Mouse (Mus musculus): ENCODE results near the gene Bloc1s5. TPM values are rescaled to one million over a fixed set of nuclear protein-coding genes. Genes with fewer than 3 reads are reported as not detected.

Gene Bloc1s5
- total and polyA plus RNA-seq, 2 experiments, result 7.2 to 13.0 TPM

DNA sequence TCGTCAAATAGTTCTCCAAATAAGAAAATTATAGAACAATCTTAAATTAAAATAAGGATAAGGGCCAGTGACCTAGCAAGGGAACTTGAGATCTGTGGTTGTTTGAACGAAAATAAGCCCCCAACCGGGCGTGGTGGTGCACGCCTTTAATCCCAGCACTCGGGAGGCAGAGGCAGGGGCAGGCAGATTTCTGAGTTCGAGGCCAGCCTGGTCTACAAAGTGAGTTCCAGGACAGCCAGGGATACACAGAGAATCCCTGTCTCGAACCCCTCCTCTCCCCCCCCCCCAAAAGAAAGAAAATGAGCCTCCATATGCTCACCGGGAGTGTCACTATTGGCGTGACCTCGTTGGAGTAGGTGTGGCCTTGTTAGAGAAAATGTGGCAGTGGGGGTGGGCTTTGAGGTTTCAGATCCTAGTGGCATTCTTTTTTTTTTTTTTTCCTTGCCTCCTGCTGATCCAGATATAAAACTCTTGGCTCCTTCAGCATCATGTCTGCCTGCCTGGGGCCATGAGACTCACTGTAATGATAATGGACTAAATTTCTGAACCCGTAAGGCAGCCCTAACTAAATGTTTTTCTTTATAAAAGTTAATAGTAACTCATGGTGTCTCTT lies 24.7 kb upstream of the Bloc1s5 start:
- Histone ChIP-seq H3K9ac (ENCODE audit: low read depth, low read length) (no peak overlapping the region), H3K79me2 (ENCODE audit: control insufficient read depth, insufficient read depth, low read length) (no peaks in the 10 kb centered on the region; the same call in 1 of the 2 replicates), H3K4me1 (ENCODE audit: control insufficient read depth, insufficient read depth, low read length) (peaks cover 3% of the 10 kb centered on the region), H3K4me3 (ENCODE audit: insufficient read depth, low read depth, low read length) (no peak overlapping the region), H3K27ac (replicated peaks; ENCODE audit: insufficient read depth, low read depth, low read length) (no peak overlapping the region), H3K27me3 (ENCODE audit: control insufficient read depth, insufficient read depth, low read length) (no peaks in the 10 kb centered on the region), H3K36me3 (ENCODE audit: control insufficient read depth, insufficient read depth, low read length) (peaks cover 5% of the 10 kb centered on the region)
- DNase-seq (ENCODE audit: extremely low read depth, low read depth, low spot score), result no peak
- 91% methylated on average over 12 of the region's 12 CpGs for WGBS
- no peak for TF ChIP-seq POLR2A (IDR thresholded peaks at IDR 0.05; ENCODE audit: extremely low read depth, insufficient read depth, low read length)
- TF ChIP-seq CTCF (IDR thresholded peaks at IDR 0.05; ENCODE audit: low read depth, low read length), result no peak

DNA sequence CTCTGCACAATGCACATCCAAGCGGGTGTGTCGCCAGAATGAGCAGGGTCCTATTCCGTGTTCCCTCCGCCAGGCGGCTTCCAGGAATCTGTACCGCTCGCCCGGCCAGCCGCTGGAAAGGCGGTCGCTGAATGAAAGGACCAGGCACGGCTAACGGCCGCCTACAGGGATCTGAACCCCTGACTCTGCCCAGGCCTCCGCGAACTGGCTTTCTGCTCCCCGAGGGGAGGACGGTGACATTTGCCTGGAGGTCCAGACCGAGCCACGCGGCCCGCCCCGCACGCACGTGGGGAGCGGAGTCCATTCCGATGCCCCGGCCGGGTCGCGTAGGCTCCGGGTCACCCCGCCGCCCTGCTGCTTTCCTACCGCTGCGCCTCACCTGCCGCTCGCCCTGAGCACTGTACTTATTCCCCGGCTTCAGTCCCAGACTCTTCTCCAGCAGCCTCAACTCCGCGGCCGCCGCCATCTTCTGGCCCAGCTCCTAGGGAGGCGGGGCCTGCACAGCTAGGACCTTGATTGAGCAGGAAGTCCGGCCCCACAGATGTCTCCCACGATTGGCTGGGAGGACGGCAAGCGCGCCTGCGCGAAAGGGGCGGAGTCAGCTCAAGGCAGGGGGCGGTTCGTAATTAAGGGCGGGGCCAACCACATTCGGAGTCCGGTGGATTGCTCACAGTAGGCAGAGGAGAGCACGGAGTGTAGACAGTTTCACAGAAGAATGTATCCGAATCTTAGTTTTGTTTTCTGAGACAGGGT lies 23.8 kb upstream of the Bloc1s5 start, which contains the start of gene Eef1e1:
Eef1e1 (minus strand) TSS at position 531 of the 753 bp plus-strand sequence.
- no peaks in the 10 kb centered on the region; the same call in 1 of the 2 replicates for H3K79me2 ChIP-seq (ENCODE audit: control insufficient read depth, insufficient read depth, low read length)
- under 1% methylated on average over 59 of the region's 59 CpGs for WGBS
- TF ChIP-seq CTCF (IDR thresholded peaks at IDR 0.05; ENCODE audit: low read depth, low read length) (peak; percentile 74), POLR2A (IDR thresholded peaks at IDR 0.05; ENCODE audit: extremely low read depth, insufficient read depth, low read length) (0 out of 2 replicates have a peak, but pooled peaks have one; percentile 30)
- H3K27me3 ChIP-seq (ENCODE audit: control insufficient read depth, insufficient read depth, low read length), result no peaks in the 10 kb centered on the region
- H3K4me3 ChIP-seq (ENCODE audit: insufficient read depth, low read depth, low read length), result peak within 1 kb of the TSS; percentile 87
- H3K27ac ChIP-seq (replicated peaks; ENCODE audit: insufficient read depth, low read depth, low read length), result peak within 1 kb of the TSS; percentile 78
- H3K4me1 ChIP-seq (ENCODE audit: control insufficient read depth, insufficient read depth, low read length), result peaks cover 3% of the 10 kb centered on the region
- H3K36me3 ChIP-seq (ENCODE audit: control insufficient read depth, insufficient read depth, low read length), result peaks cover 15% of the 10 kb centered on the region
- peak within 1 kb of the TSS; percentile 81 for H3K9ac ChIP-seq (ENCODE audit: low read depth, low read length)
- DNase-seq (ENCODE audit: extremely low read depth, low read depth, low spot score), result peak; percentile 86

- Histone ChIP-seq H3K36me3 (ENCODE audit: control insufficient read depth, insufficient read depth, low read length) (peaks cover 20% of the 10 kb centered on the region), H3K27ac (replicated peaks; ENCODE audit: insufficient read depth, low read depth, low read length) (no peak overlapping the region), H3K9ac (ENCODE audit: low read depth, low read length) (0 out of 2 replicates have a peak overlapping the region, but pooled peaks have one; percentile 1), H3K27me3 (ENCODE audit: control insufficient read depth, insufficient read depth, low read length) (no peaks in the 10 kb centered on the region), H3K4me1 (ENCODE audit: control insufficient read depth, insufficient read depth, low read length) (peaks cover 3% of the 10 kb centered on the region), H3K79me2 (ENCODE audit: control insufficient read depth, insufficient read depth, low read length) (no peaks in the 10 kb centered on the region; the same call in 1 of the 2 replicates), H3K4me3 (ENCODE audit: insufficient read depth, low read depth, low read length) (no peak overlapping the region; the same call in 1 of the 2 replicates)
- 26% methylated on average over 4 of the region's 4 CpGs for WGBS
- TF ChIP-seq CTCF (IDR thresholded peaks at IDR 0.05; ENCODE audit: low read depth, low read length) (no peak), POLR2A (IDR thresholded peaks at IDR 0.05; ENCODE audit: extremely low read depth, insufficient read depth, low read length) (no peak)
- DNase-seq (ENCODE audit: extremely low read depth, low read depth, low spot score), result no peak
These were observed 23.0 kb upstream of the Bloc1s5 start for GRCm38 (mm10) chr13:38657865-38658264.

DNA sequence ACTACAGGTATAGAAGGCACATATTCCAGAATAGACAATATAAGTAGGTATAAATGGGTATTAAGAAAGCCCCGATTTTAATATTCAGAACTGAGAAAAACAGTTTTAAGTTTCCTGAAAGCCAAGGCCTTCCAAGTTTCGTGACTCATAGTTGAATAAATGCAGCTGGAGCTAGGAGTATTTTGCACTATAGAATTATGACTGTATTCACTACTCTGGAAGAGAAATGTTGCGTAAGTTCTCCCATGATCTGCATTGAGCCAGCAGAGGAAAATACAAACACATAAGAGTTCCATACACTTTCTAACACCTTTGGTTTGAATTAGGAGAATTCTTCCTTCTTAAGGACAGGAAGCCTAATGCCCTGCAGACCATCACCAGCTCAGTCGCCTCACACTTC lies 15.4 kb upstream of the Bloc1s5 start:
- H3K9ac ChIP-seq (ENCODE audit: low read depth, low read length), result no peak overlapping the region
- H3K4me1 ChIP-seq (ENCODE audit: control insufficient read depth, insufficient read depth, low read length), result no peaks in the 10 kb centered on the region
- no peak for DNase-seq (ENCODE audit: extremely low read depth, low read depth, low spot score)
- H3K27me3 ChIP-seq (ENCODE audit: control insufficient read depth, insufficient read depth, low read length), result no peaks in the 10 kb centered on the region
- no peak overlapping the region for H3K27ac ChIP-seq (replicated peaks; ENCODE audit: insufficient read depth, low read depth, low read length)
- TF ChIP-seq CTCF (IDR thresholded peaks at IDR 0.05; ENCODE audit: low read depth, low read length), result no peak
- no peak for TF ChIP-seq POLR2A (IDR thresholded peaks at IDR 0.05; ENCODE audit: extremely low read depth, insufficient read depth, low read length)
- no peaks in the 10 kb centered on the region for H3K79me2 ChIP-seq (ENCODE audit: control insufficient read depth, insufficient read depth, low read length)
- 97% methylated on average over 4 of the region's 4 CpGs for WGBS
- no peak overlapping the region for H3K4me3 ChIP-seq (ENCODE audit: insufficient read depth, low read depth, low read length)
- peaks cover 54% of the 10 kb centered on the region for H3K36me3 ChIP-seq (ENCODE audit: control insufficient read depth, insufficient read depth, low read length)

DNA sequence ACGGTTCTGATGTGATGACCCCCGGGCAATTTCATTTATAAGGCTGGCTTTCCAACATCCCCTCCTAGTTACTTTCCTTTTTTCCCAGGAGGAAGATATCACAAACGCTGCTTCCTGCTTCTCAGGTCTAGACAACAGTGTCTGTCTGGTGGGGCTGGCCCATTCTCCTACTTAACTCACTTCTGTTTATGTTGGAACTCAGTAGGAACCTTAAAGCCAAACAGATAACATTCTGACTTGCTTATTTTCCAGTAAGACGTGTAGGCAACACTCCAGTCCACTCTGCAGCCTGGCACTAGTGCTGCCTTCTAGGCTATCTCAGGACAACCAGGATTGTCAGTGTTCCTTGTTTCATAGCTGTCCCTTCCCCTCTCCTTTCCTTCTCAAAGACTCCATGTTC lies 14.2 kb upstream of the Bloc1s5 start:
- TF ChIP-seq POLR2A (IDR thresholded peaks at IDR 0.05; ENCODE audit: extremely low read depth, insufficient read depth, low read length) (no peak), CTCF (IDR thresholded peaks at IDR 0.05; ENCODE audit: low read depth, low read length) (no peak)
- no peak overlapping the region for H3K4me3 ChIP-seq (ENCODE audit: insufficient read depth, low read depth, low read length)
- no peak for DNase-seq (ENCODE audit: extremely low read depth, low read depth, low spot score)
- H3K4me1 ChIP-seq (ENCODE audit: control insufficient read depth, insufficient read depth, low read length), result no peaks in the 10 kb centered on the region
- WGBS, result 62% methylated on average over 4 of the region's 4 CpGs
- H3K36me3 ChIP-seq (ENCODE audit: control insufficient read depth, insufficient read depth, low read length), result peaks cover 54% of the 10 kb centered on the region
- no peak overlapping the region for H3K27ac ChIP-seq (replicated peaks; ENCODE audit: insufficient read depth, low read depth, low read length)
- no peaks in the 10 kb centered on the region for H3K79me2 ChIP-seq (ENCODE audit: control insufficient read depth, insufficient read depth, low read length)
- no peak overlapping the region for H3K9ac ChIP-seq (ENCODE audit: low read depth, low read length)
- H3K27me3 ChIP-seq (ENCODE audit: control insufficient read depth, insufficient read depth, low read length), result no peaks in the 10 kb centered on the region
